Mouse (Mus musculus) heart, postnatal 36 days (tissue): ENCODE data around the gene Bcl7a. TPM values are rescaled to one million over a fixed set of nuclear protein-coding genes. Genes with fewer than 3 reads are reported as not detected.

Experiments
- DNase-seq, 2 experiments: peaks; one replicate each; pipeline ENCODE4 v3.0.0; 2021 to 2022
- intact Hi-C: fragments of 180-260 bp; cut with DNase I; formaldehyde crosslinking; loops from one replicate; pipeline ENCODE4 v1.15.1; 2025
- total RNA-seq, 2 experiments: library from RNA; stranded (reverse); gene quantifications; 2 replicates each; pipeline ENCODE4 v1.2.3; 2021

Bcl7a gene
- total RNA-seq, 2 experiments from 2014 or later: 7.1 to 12.3 TPM

DNA sequence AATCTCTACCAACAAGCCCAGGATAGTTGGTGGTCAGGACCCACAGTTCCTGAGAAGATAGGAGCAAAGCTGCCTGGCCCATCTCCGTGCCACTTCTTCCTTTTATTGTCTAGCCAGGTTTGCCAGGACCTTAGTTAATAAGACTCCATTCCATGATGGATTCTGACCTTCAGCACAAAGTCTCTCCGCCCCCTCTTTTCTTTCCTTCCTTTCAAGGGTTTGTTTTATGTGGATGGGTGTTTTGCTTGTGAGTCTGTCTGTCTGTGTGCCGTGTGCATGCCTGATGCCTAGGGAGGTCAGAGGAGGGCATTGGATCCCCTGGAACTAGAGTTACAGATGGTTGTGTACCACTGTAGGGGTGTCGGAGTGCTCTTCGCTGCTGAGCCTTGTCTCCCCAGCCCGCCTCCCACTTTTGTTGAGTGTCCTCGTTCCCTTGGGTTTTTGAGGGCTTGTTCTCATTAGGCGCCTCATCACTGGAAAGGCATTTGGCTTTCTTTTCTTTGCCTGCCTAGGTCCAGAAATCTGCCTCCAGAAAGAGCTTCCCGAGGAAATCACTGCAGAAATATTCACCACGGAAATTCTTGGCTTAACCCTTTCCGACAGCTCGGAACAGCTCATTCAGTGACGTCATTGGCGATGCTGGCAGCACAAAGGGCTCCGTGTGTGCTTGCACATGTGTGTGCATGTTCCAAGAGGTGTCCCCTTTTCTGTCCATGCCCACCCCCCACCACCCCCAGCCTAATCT is 17.5 kb upstream of the Bcl7a start:
- intact Hi-C loops: no loop called here
- peak; percentile 23 to 36 for DNase-seq

DNA sequence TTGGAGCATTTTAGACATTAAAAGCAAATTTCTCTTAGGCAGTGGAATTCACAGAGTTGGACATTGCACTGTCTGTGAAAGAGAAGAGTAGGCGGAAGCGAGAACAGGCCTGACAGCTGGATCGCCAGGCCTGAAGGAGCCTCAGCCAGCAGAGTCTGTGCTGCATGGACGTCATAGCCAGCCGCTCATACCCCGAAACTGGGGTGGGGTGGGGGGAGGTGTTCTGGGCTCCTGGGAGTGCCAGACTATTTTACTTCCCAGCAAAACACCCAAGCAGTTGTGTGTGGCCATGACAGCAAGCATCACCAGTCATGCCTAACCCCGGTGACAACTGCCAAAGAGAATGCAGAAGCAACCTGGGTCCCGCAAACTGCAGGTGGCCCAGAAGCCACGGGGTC is 16.9 kb upstream of the Bcl7a start:
- DNase-seq: peak in 1 of 2 experiments; percentile 43

DNA sequence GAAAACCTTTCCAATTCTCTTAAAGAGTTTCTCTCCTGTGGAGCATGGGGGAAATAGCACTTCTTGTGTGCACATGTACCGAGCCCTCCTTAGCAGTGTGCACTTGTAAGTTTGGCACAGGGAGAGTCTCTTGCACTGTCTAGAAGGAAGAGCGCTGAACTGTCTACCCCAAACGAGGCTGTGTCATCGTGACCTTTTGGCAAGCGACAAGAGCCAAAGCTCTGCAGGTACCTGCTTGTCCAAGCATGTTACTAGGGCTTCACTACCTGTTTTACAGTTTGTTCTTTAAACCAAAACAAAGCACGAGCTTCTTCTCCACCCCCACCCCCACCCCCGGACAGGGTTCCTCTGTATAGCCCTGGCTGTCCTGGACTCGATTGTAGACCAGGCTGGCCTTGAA is 15.9 kb upstream of the Bcl7a start:
- intact Hi-C loops: no loop called here
- no peak for DNase-seq

More for the DNA sequence above, 16.9 kb upstream of the Bcl7a start:
- intact Hi-C loops: no loop called here

DNA sequence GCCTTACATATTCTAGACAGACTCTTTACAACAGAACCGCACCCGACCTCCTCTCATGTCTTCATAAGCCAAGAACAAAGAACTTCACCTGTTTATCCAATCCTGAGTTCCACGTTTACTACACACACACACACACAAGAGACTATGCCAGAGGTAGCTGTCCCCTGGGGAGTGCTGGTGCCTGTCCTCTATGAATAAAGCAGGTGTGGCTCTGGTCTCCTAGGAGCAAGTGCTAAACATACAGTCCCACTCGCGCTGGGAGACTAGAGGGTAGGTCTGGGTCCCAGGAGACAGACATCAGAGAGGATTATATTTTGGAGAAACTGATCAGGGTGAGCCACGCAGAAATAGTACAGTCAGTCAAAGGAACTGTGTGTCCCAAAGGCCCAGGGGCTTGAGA is 10.1 kb upstream of the Bcl7a start:
- intact Hi-C loops: no loop called here
- DNase-seq: no peak

DNA sequence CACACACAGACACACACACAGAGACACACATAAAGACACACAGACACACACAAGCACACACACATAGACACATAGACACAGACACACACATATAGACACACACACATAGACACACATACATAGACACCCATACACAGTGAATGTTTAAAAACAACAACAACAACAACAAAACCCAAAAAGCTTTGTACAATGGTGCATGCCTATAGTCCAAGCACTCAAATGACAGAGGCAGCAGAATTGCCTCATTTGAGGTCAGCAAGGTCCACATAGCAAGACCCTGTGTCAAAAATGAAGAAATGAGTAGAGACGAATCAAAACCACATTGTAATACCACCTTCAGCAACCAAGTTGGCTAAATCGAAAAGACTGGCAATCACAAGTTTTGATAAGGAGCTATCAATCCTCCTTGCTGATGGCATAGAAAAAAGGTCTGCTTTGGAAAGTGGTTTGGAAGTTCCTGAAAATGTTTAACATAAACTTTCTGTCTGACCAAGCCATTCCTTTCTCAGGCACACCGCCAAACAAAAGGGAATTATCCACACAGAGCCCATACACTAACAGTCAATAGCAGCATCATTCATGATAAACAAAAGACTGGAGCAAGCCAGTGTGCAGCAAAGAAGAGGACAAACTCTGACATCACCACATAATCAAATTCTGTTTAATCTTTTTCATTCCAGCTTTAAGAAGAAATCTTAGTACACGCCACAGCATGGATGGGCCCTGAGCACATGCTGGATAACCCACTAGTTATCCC is 7.3 kb upstream of the Bcl7a start:
- DNase-seq: no peak
- intact Hi-C loops: no loop called here

DNA sequence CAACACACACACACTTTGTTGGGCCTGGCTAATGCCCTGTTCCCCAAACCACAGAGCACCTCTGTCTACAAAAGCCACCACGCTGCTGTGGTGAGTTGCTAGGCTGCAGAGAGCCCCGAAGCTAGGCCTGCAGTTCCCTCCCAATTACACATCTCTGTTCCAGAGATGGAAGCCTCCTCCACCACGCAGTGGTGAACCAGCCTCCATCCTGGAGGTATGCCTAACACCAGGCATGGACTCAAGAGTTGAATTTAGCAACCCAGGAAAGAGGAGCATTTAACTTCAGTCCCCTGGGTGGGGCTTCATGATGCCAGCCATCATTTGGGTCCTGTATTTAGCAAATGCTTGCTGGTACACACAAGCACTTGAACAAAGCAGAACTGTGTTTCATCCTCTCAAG is 5.2 kb upstream of the Bcl7a start:
- intact Hi-C loops: no loop called here
- DNase-seq: no peak

DNA sequence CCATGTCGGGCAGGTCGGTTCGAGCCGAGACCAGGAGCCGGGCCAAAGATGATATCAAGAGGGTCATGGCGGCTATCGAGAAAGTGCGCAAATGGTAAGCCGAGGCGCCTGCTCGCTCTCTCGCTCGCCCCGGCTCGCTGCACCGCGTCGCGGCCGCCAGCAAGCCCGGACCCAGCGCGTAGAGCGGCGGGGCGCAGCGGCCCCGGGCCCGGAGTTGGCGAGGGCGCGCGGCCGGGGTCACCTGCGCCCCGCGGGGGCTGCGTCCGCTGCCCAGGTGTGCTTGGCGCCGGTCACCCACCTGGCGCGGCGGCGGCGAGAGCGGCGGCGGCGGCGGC is 961 bp downstream of the Bcl7a start:
- intact Hi-C loops: no loop called here
- no peak for DNase-seq

DNA sequence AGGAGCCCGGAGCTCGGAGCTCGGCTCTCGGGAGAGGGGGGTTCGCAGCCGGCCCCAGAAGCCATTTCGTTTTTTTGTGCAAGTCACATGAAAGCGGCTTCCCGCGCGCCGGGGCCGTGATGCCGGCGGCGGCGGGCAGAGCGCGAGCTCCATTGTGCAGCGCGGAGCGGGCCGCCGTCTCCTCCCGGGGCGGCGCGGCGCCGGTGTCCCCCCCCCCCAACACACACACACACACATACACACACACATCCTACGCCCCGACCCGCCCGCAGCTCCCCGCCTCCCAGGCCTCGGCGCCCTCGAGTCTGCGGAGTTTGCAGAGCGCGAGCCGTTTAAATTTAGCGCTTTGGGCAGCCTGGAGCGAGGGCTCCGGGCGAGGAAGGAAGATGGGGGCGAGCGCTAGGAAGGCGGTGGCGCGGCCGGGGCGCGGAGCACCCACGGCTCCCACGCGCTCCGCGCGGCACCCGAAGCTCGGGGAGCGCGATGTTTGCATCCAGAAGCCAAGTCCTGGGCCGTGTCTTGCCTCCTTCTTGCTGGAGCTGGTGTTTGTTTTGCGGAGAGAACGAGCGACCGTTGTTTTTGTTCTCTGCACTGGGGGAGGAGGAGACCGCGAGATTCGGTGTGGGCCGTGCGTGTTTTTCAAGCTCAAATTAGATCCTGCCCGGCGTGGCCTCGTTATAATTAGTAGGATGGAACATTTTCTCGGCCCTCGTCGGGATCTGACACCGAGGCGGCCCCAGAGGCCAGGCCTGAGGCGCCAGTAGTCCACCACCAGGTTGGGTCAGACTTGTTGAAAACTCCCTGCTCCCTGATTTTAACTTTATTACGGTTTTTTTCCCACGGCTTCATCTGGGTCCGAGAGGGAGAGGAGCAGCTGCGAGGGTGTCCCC is 1.6 kb downstream of the Bcl7a start:
- DNase-seq: peak; percentile 62 to 73
- intact Hi-C loops: no loop called here

DNA sequence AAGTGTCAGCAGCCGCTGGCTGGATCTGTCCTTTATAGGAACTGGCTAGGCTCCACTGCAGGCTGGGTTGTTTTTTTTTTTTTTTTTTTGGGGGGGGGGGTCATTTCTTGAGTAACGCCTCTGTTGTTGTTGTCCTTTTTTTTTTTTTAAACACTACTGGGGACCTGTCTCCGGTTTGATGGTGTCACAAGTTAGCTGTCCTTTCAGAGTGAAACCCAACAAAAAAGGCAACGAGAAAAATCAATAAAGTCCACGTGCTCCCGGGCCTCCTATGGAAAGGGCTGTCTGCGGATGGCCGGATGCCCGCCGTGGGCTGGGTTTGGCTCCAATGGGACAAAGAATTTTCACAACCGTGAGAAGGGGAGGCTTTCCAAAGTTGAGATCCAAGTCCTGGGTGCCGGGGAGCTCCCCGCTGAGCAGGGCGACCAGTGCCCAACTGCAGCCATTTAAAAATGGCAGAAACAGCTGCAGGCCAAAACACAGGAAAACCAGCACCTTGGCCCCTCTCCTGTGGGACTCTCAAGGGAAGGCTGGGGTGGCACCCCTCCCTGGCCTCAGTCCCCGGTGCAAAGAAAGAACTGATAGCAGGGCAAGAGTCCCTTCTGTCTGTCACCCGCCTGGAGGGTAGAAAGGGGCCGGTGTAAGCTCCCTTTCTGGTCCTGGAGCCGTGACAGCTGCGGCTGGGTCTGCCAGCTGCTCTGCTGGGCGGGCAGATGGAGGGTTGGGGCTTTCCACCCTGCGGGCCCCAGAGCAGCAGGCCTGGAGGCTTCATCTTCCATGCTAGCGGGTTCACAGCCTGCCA is 2.4 kb downstream of the Bcl7a start:
- intact Hi-C loops: no loop called here
- DNase-seq: peak; percentile 75 to 81

DNA sequence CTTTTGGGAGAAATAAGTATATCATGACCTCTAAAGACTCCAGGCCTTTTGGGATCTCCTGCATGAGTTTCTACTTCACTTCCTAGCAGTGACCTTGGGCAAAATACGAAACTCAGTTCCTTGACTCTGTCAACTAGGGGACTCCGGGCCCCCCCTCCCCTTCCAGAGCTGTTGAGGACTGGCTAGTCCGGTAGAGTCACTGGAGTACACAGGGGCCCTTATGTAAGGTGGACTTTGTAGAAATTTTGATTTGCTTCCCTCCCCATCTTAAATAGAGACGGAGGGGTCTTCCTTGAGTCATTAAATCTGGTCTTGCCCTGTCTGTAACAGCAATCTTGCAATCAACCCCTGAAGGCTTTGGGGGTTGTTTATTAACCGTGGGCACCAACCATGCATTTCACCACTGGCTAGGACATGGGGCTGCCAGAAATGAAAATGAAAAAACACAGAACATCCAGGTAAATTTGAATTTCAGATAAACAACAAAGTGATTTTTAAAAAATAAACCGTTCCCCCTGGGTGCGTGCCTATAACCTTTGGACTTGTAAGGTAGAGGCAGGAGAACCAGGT is 3.2 kb downstream of the Bcl7a start:
- no peak for DNase-seq
- intact Hi-C loops: no loop called here

DNA sequence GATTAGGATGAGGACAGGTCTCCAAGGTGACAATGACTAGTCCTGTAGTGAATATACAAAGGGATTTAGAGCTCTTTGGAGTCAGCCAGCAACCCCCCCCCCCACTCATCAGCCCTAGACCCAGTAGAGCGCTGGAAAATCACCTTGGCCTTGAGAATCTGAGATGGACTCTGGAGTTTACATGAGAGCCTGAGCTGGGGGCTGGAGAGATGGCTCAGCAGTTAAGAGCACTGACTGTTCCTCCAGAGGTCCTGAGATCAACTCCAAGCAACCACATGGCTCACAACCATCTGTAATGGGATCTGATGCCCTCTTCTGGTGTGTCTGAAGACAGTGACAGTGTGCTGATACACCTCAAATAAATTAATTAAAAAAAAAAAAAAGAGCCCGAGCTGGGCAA is 4.4 kb downstream of the Bcl7a start:
- intact Hi-C loops: no loop called here
- DNase-seq: no peak

DNA sequence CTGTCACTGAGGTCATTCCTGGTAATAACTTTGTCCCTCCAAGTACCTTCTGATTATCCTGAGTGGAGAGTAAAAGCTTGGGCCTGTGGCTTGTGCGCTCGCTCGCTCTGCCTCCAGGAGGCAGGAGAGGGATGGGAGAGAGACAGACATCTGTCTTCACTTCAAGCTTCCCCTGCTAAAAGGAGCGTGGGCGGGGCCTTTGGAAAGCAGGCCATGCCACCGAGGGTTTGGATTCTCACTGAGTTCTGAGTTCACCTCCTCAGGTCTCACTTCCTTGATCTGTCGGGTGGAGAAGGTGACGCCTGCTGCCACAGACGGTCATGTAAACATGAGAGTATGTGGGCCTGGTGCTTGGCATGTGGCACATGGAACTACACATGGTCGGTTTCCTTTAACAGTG is 6.8 kb downstream of the Bcl7a start:
- intact Hi-C loops: no loop called here
- no peak for DNase-seq

DNA sequence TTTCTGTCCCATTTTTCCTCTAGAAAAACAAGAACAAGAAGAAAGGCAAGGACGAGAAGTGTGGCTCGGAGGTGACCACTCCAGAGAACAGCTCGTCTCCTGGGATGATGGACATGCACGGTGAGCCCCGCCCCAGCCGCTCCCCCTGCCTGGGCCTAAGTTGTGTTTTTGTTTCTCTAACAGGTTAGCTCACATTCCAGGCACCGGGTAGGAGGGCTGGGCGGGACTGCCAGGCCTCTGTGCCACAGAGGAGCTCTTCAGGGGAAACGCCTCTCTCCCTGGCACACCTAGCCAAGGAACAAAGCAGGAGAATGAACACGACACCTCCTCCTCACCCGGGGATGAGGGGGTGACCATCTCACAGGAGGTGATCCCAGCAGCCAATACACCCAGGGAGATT is 12.3 kb downstream of the Bcl7a start:
- DNase-seq: no peak
- intact Hi-C loops: no loop called here

DNA sequence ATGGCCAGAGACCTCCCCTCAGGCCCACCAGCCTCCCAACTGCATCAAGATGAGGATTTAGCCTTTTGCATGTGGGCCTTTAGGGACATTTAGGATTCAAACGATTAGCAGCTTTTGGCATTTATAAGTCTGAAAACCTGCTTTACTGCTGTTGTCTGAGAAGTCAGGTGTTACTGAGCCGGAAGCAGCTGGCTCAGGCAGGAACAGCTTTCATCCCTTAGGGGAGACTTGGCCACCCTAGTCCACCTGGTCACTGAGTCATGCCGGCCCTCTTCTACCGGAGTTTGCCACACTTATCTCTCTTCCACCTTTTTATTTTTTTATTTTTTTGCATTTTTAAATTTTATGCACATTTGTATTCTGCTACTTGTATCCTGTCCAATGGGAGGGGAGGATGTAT is 13.6 kb downstream of the Bcl7a start:
- DNase-seq: no peak
- intact Hi-C loops: no loop called here

DNA sequence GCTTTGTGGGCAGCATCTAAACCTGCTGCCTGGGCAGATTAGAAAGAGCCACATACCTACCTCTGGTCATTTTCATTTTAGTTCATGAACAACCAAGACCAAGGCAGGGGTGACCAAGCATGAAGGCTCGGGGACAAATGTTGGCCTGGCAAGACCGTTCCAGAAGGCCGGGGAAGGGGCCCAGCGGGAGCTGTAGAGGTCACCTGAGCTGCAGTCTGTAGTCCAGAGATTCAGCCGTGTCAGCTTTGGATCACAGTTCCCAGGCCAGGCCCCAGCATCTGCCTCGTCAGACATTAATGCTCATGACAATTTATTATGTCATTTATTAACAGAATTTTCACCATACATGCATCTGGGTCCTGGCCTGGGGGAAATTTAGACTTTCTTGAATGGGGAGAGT is 15.8 kb downstream of the Bcl7a start:
- no peak for DNase-seq
- intact Hi-C loops: no loop called here

DNA sequence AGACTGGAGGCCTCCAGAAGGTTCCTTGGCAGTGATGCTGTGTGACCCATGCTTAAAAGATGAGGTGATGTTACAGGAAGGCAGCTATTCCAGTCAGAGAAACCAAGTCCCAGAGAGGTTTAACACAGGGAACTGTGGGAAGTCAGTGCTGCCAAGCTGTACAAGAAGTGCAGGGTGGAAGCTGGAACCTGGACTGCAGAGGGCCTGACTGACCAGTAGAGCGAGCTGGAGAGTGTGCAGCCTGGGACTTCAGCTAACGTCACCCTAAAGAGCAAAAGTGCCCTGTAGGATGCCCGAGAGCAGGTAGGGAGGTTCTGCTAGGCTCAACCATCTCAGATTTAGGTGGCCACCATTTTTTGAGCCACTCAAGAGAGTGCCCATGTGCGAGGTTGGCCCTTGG is 19.3 kb downstream of the Bcl7a start:
- DNase-seq: no peak
- intact Hi-C loops: no loop called here

DNA sequence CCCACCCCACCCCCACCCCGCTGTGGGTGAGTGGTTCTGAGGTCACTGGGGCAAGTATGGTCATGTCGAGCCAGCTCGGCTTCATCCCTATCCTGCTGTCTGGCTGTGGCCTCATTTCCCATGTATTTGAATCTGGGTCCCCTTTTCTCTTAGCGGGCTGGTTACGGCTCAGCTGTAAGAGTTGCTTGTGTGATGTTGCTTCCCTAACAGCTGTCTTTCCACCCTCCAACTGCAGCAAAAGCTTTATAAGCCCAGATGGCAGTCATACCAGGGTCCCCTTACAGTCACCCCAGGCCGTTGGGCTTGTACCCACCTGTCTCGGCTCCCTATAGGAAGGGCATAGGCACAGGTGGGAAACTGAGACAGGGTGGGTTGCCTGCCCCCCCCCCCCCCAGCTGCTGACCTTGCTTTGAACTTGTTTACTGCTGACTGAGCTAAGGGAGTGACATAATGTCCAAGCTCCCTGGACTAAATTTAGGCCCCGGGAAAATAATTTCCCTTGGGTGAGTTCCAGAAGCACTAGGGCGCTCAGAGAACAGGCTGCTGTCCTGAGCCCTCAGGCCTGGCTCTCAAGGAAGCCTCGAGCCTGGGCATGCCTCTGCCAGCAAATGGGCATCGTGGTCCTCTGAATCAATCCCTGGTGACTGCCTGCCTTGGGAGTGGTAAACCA is 20.8 kb downstream of the Bcl7a start:
- intact Hi-C loops: no loop called here
- DNase-seq: peak; percentile 55 to 70

DNA sequence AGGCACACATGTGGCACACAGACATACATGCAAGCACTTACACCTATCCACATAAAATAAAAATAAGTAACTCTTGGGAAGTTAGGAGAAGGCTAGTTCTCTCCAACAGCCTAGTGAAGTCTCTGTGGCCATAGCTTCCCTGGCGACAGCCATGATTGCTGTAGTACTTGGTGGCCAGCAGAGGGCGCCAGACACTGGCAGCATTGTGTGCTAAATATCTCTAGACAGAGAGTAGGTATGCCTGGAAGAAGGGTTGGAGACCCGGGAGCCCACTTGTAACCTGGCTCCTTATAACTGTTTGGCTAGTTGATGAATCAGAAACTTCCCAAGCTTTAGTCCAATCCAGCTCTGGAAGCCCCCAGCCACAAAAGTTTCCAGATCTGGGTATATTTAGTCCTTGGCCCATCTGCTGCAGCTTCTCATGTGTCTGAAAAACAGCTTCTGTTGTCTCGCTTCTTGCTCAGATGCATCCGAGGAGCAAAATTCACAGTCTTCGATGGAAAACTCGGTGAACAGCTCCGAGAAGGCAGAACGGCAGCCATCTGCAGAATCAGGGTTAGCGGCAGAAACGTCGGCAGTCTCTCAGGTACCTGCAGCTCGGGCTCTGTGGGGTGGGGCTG is 25.3 kb downstream of the Bcl7a start:
- intact Hi-C loops: loop anchor here (2.0 kb wide), 2 partner anchors 68 to 84 kb away; no protein-coding TSS in a partner anchor
- peak; percentile 52 to 66 for DNase-seq

DNA sequence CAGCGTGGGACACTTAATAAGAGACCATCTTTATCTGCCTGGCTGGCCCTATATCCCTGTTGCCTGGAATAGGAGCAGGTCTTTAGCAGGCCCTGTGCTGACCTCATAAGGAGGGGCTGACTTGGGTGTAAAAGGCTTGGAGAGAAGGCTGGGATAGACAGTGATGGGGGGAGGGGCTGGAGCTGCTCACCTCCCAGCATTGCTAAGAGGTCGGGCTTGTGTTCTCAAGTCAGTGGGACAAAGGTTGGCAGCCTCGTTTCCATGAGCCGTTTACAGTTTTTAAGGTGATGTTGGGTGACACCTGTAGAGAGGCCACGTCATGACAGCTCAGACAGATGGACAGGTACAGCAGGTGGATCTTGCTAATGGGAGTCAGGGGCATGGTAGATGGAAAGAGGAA is 26.4 kb downstream of the Bcl7a start:
- no peak for DNase-seq

More for the DNA sequence above, 26.4 kb downstream of the Bcl7a start:
- intact Hi-C loops: no loop called here
